Mouse (Mus musculus) CH12.LX (cell line): Measurements from ENCODE around the gene Prkch. TPM values are rescaled to one million over a fixed set of nuclear protein-coding genes. Genes with fewer than 3 reads are reported as not detected.
A peak's percentile ranks its signal among the peaks of the same experiment; 100 is the strongest.

Source experiments
- DNase-seq: peaks from one replicate; pipeline ENCODE4 v3.0.0-alpha.2; 2013; ENCODE audit errors: extremely low read depth
- H3K27ac ChIP-seq: 2 replicates; pipeline ENCODE4 v1.5.1; 2012; ENCODE audit warnings: low read depth, mild to moderate bottlenecking, control low read depth, moderate library complexity; ENCODE audit not compliant: insufficient read depth
- H3K27me3 ChIP-seq: replicated peaks from 2 replicates; pipeline ENCODE3; 2012; ENCODE audit warnings: inconsistent platforms
- H3K36me3 ChIP-seq, 2 experiments: replicated peaks in 1 of 2; 2 replicates each; pipeline versions ENCODE3 to v1.6.1; 2012; ENCODE audit warnings: inconsistent platforms in 1 of 2, low read length in 1 of 2, mild to moderate bottlenecking in 1 of 2, mixed read lengths in 1 of 2, moderate library complexity in 1 of 2; ENCODE audit not compliant: control insufficient read depth in 1 of 2, insufficient read depth in 1 of 2
- H3K4me1 ChIP-seq, 2 experiments: 2 replicates each; pipeline ENCODE4 v1.6.1; 2012; ENCODE audit warnings: inconsistent platforms in 1 of 2, moderate library complexity in 1 of 2; ENCODE audit not compliant: insufficient read depth in 2 of 2, control insufficient read depth in 1 of 2
- H3K4me2 ChIP-seq: 2 replicates; pipeline ENCODE4 v1.6.1; 2012; ENCODE audit warnings: low read depth, mild to moderate bottlenecking, control low read depth; ENCODE audit not compliant: poor library complexity, insufficient read depth, severe bottlenecking
- H3K4me3 ChIP-seq, 3 experiments: fragments of 150-350 bp in 1 of 3; sonication (generic) in 1 of 3; replicated peaks in 1 of 3; 2 replicates each; pipeline versions ENCODE3 to v1.5.1; 2011 to 2012; ENCODE audit warnings: low read depth in 2 of 3, low read length in 2 of 3, mild to moderate bottlenecking in 2 of 3, moderate library complexity in 2 of 3, control low read depth in 1 of 3, improper control_type of control experiment in 1 of 3, inconsistent platforms in 1 of 3, mixed read lengths in 1 of 3; ENCODE audit not compliant: poor library complexity in 1 of 3
- H3K79me2 ChIP-seq: replicated peaks from 2 replicates; pipeline ENCODE4 v1.6.1; 2012; ENCODE audit warnings: mild to moderate bottlenecking, moderate library complexity; ENCODE audit not compliant: control insufficient read depth, poor library complexity, insufficient read depth, severe bottlenecking; ENCODE audit errors: extremely low read depth
- H3K9ac ChIP-seq: 2 replicates; pipeline ENCODE4 v1.6.1; 2012; ENCODE audit warnings: low read depth, mild to moderate bottlenecking, control low read depth, moderate library complexity; ENCODE audit not compliant: insufficient read depth
- H3K9me3 ChIP-seq: replicated peaks from 2 replicates; pipeline ENCODE3; 2012; ENCODE audit warnings: low read length, inconsistent platforms, mixed read lengths
- BHLHE40 ChIP-seq: IDR thresholded peaks from 2 replicates; pipeline ENCODE4 v1.6.1; 2011; ENCODE audit warnings: mild to moderate bottlenecking, low read depth, low read length, improper control_type of control experiment
- CHD1 ChIP-seq: IDR thresholded peaks from 2 replicates; pipeline ENCODE4 v1.6.1; 2012; ENCODE audit warnings: low read depth, low read length, improper control_type of control experiment, inconsistent platforms
- CHD2 ChIP-seq: IDR thresholded peaks from 2 replicates; pipeline ENCODE4 v1.6.1; 2011; ENCODE audit warnings: low read length, improper control_type of control experiment
- CTCF ChIP-seq, 2 experiments: IDR thresholded peaks in 1 of 2; conservative IDR thresholded peaks in 1 of 2; 2 replicates each; pipeline ENCODE4 v1.5.1; 2011 to 2012; ENCODE audit warnings: low read depth in 2 of 2, low read length in 2 of 2, improper control_type of control experiment in 1 of 2, inconsistent platforms in 1 of 2, mild to moderate bottlenecking in 1 of 2, moderate library complexity in 1 of 2
- E2F4 ChIP-seq: IDR thresholded peaks from 2 replicates; pipeline ENCODE4 v1.6.1; 2011; ENCODE audit warnings: low read depth, low read length, improper control_type of control experiment; ENCODE audit not compliant: insufficient replicate concordance
- IRF4 ChIP-seq: IDR thresholded peaks from 2 replicates; pipeline ENCODE4 v1.6.1; 2014; ENCODE audit warnings: low read depth, mild to moderate bottlenecking, inconsistent platforms, low read length, improper control_type of control experiment
- JUN ChIP-seq: IDR thresholded peaks from 2 replicates; pipeline ENCODE4 v1.6.1; 2011; ENCODE audit warnings: low read depth, mild to moderate bottlenecking, low read length, improper control_type of control experiment, moderate library complexity; ENCODE audit not compliant: insufficient read depth
- KAT2A ChIP-seq: IDR thresholded peaks from 2 replicates; pipeline ENCODE4 v1.6.1; 2012; ENCODE audit warnings: low read length, improper control_type of control experiment, inconsistent platforms; ENCODE audit not compliant: insufficient replicate concordance
- MAFK ChIP-seq: IDR thresholded peaks from 2 replicates; pipeline ENCODE4 v1.6.1; 2011; ENCODE audit warnings: low read length, improper control_type of control experiment; ENCODE audit not compliant: insufficient replicate concordance
- MAZ ChIP-seq: IDR thresholded peaks from 2 replicates; pipeline ENCODE4 v1.6.1; 2012; ENCODE audit warnings: low read depth, mild to moderate bottlenecking, inconsistent platforms, low read length, improper control_type of control experiment, moderate library complexity
- MEF2A ChIP-seq: IDR thresholded peaks from 2 replicates; pipeline ENCODE4 v1.6.1; 2014; ENCODE audit warnings: low read depth, mild to moderate bottlenecking, inconsistent platforms, low read length, improper control_type of control experiment, borderline replicate concordance
- MXI1 ChIP-seq: IDR thresholded peaks from 2 replicates; pipeline ENCODE4 v1.6.1; 2011; ENCODE audit warnings: mild to moderate bottlenecking, low read depth, low read length, improper control_type of control experiment
- MYC ChIP-seq: IDR thresholded peaks from 2 replicates; pipeline ENCODE4 v1.6.1; 2011; ENCODE audit warnings: low read depth, mild to moderate bottlenecking, improper control_type of control experiment, low read length
- NELFE ChIP-seq: IDR thresholded peaks from 2 replicates; pipeline ENCODE4 v1.6.1; 2011; ENCODE audit warnings: low read depth, low read length, improper control_type of control experiment
- NRF1 ChIP-seq: IDR thresholded peaks from 2 replicates; pipeline ENCODE4 v1.6.1; 2014; ENCODE audit warnings: low read depth, mild to moderate bottlenecking, inconsistent platforms, low read length, improper control_type of control experiment, moderate library complexity
- SMC3 ChIP-seq: IDR thresholded peaks from 2 replicates; pipeline ENCODE4 v1.6.1; 2011; ENCODE audit warnings: low read depth, low read length, improper control_type of control experiment
- TBP ChIP-seq: conservative IDR thresholded peaks from 2 replicates; pipeline ENCODE4 v1.6.1; 2011; ENCODE audit warnings: low read depth, low read length, improper control_type of control experiment
- USF1 ChIP-seq: IDR thresholded peaks from 2 replicates; pipeline ENCODE4 v1.6.1; 2014; ENCODE audit warnings: low read depth, mild to moderate bottlenecking, inconsistent platforms, low read length, improper control_type of control experiment
- ZC3H11A ChIP-seq: IDR thresholded peaks from 2 replicates; pipeline ENCODE4 v1.6.1; 2012; ENCODE audit warnings: low read depth, mild to moderate bottlenecking, inconsistent platforms, low read length, improper control_type of control experiment
- dilution Hi-C: fragments of 300-500 bp; cut with MboI; formaldehyde crosslinking; loops from 2 replicates; pipeline ENCODE4 v1.14.3; 2020; ENCODE audit warnings: low sequenced_read_pairs; ENCODE audit not compliant: extremely low pct_unique_long_range_greater_than_20kb, extremely low pct_ligation_motif_present
- in situ Hi-C: fragments of 300-500 bp; cut with MboI; formaldehyde crosslinking; loops from 3 replicates; pipeline ENCODE4 v1.14.3; 2019; ENCODE audit warnings: low sequenced_read_pairs, low pct_ligation_motif_present, low pct_unique_long_range_greater_than_20kb, mixed read lengths
- polyA plus RNA-seq: library from polyadenylated mRNA; unstranded; fragments of >175 nt; gene quantifications from 2 replicates; pipeline ENCODE4 v1.2.1, GENCODE M21; 2012; ENCODE audit warnings: low read depth; ENCODE audit not compliant: insufficient read length
- total RNA-seq, 2 experiments: library from RNA; depleted of rRNA; stranded (reverse); fragments of 300-350 nt in 1 of 2; fragments of >200 nt in 1 of 2; gene quantifications; 2 replicates each; pipeline ENCODE4 v1.2.3; 2012 to 2014

Gene Prkch
- total and polyA plus RNA-seq, 3 experiments: 0.76 to 2.3 (median 1.8) TPM

GRCm38 (mm10) chr12:73602974-73603373 is 18.4 kb downstream of the Prkch start:
- Histone ChIP-seq H3K27ac (no peak overlapping the region), H3K27me3 (no peaks in the 10 kb centered on the region), H3K4me1 (peaks cover 14 to 45% of the 10 kb centered on the region in 2 experiments), H3K36me3 (no peaks in the 10 kb centered on the region), H3K9me3 (no peaks in the 10 kb centered on the region), H3K9ac (no peak overlapping the region), H3K4me2 (no peak overlapping the region), H3K4me3 (no peak overlapping the region), H3K79me2 (no peaks in the 10 kb centered on the region)
- dilution Hi-C loops: no loop called here
- TF ChIP-seq CHD1 (no peak), KAT2A (no peak), MEF2A (no peak), MYC (no peak), CHD2 (no peak), TBP (no peak), MXI1 (no peak), NRF1 (no peak), CTCF (conservative IDR thresholded peaks at IDR 0.05 in 1 of 2, IDR thresholded peaks at IDR 0.05 in 1 of 2; ENCODE audit: low read depth in 2 of 2, low read length in 2 of 2) (no peak), IRF4 (no peak), USF1 (no peak)
- in situ Hi-C loops: no loop called here
- no peak for DNase-seq

GRCm38 (mm10) chr12:73603653-73604052 is 19.1 kb downstream of the Prkch start:
- TF ChIP-seq SMC3 (no peak), BHLHE40 (peak; percentile 47; the same call in 1 of the 2 replicates)
- TF ChIP-seq, all 38 proteins: peak for 1
- H3K4me1 ChIP-seq: peaks cover 12 to 45% of the 10 kb centered on the region in 2 experiments
- H3K27me3 ChIP-seq: no peaks in the 10 kb centered on the region
- H3K9me3 ChIP-seq: no peaks in the 10 kb centered on the region
- H3K9ac ChIP-seq: no peak overlapping the region
- H3K79me2 ChIP-seq: no peaks in the 10 kb centered on the region
- H3K36me3 ChIP-seq: no peaks in the 10 kb centered on the region
- in situ Hi-C loops (no loop called here), dilution Hi-C loops (no loop called here)
- no peak overlapping the region for H3K27ac ChIP-seq
- no peak overlapping the region for H3K4me3 ChIP-seq
- no peak for DNase-seq
- no peak overlapping the region for H3K4me2 ChIP-seq

- Histone ChIP-seq H3K27me3 (no peaks in the 10 kb centered on the region), H3K36me3 (no peaks in the 10 kb centered on the region), H3K4me2 (no peak overlapping the region), H3K27ac (no peak overlapping the region), H3K4me1 (peaks cover 14 to 54% of the 10 kb centered on the region in 2 experiments), H3K9ac (no peak overlapping the region), H3K79me2 (no peaks in the 10 kb centered on the region), H3K4me3 (no peak overlapping the region), H3K9me3 (no peaks in the 10 kb centered on the region)
- in situ Hi-C loops: loop anchor here (5.0 kb wide), 1 partner anchor 38 kb away; no protein-coding TSS in a partner anchor
- TF ChIP-seq CHD1 (no peak), MAFK (no peak), NELFE (no peak), JUN (no peak), MAZ (no peak), ZC3H11A (no peak), E2F4 (no peak)
- dilution Hi-C loops: no loop called here
- no peak for DNase-seq
These were observed 20.2 kb downstream of the Prkch start for GRCm38 (mm10) chr12:73604762-73605161.
